Mouse (Mus musculus) liver, postnatal 0 days (tissue): ENCODE measurements around the gene Rps6ka4.

Experiments used
- CTCF ChIP-seq: sonication (generic); IDR thresholded peaks from 2 replicates; pipeline ENCODE4 v1.5.1; 2016; ENCODE audit warnings: antibody characterized with exemption, low read depth
- EP300 ChIP-seq: IDR thresholded peaks from 2 replicates; pipeline ENCODE4 v1.6.1; 2016; ENCODE audit warnings: antibody characterized with exemption, low read depth, mild to moderate bottlenecking

DNA sequence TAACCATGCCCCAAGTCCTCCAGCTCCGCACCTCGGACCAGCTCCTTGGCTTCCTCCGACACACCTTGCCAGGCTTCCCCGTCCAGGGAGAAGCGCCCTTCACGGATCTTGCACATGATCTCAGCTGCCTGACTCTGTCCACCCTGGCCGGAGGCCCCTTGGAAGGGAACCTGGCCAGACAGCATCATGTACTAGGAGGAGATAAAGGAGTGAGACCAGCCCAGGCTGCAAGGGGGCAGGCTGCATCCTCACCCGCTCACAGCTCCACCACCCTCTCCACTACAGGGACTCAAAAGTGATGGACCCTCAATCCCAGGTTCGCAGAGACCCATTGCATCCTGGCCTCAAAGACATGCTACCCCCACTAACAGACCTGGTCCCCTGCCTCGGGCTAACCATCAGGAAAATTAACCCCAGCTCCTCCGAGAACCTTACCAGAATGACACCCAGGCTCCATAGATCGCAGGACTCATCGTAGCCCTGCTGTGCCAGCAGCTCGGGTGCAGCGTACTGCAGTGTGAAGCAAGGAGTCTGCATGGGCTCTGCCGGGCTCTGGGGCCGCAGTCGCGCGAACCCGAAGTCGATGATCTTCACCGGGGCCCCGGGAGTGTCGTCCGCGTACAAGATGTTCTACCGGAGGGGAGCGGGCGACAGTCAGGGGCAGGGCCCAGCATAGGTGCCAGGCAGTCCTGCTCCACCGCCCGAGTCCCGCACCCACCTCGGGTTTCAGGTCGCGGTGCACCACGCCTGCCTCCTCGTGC lies 9.7 kb downstream of the Rps6ka4 start:
- TF ChIP-seq CTCF (no peak), EP300 (no peak)
